Mouse (Mus musculus) cerebellum, adult 18-20 months (tissue): ENCODE measurements around the gene Ddx19b.
"Not testable (repeated sequence)": the region's sequence is repeated elsewhere in the genome, so short reads cannot be mapped to it uniquely, and the experiment has no call there.

ENCODE experiments used
- DNase-seq, 2 experiments: peaks; one replicate each; pipeline ENCODE4 v3.0.0; 2021

The Ddx19b gene

GRCm38 (mm10) chr8:111033482-111034215 lies 2.1 kb upstream of the Ddx19b start:
- DNase-seq, result peak; percentile 96 to 100

- DNase-seq, result no peak
These were observed 1.4 kb upstream of the Ddx19b start, which contains the start of gene Aars for GRCm38 (mm10) chr8:111032916-111033315. TSS of gene Aars (plus strand) at chr8:111033144.

GRCm38 (mm10) chr8:111030045-111030444 lies 1.5 kb downstream of the Ddx19b start:
- no peak for DNase-seq

- DNase-seq, result no peak
These were observed 2.0 kb downstream of the Ddx19b start for GRCm38 (mm10) chr8:111029589-111029988.

GRCm38 (mm10) chr8:111027391-111027937 lies 4.1 kb downstream of the Ddx19b start:
- peak; percentile 90 for DNase-seq

- DNase-seq, result not testable (repeated sequence)
These were observed 4.9 kb downstream of the Ddx19b start for GRCm38 (mm10) chr8:111026609-111027008.

- not testable (repeated sequence) for DNase-seq
These were observed 21.1 kb downstream of the Ddx19b start for GRCm38 (mm10) chr8:111010230-111010991.

GRCm38 (mm10) chr8:110997547-110998531 lies 33.7 kb downstream of the Ddx19b start, which contains the start of gene Ddx19a:
TSS of gene Ddx19a (minus strand) at chr8:110997800.
- peak; percentile 90 to 92 for DNase-seq

- no peak for DNase-seq
These were observed 34.7 kb downstream of the Ddx19b start for GRCm38 (mm10) chr8:110996641-110997430.

GRCm38 (mm10) chr8:110990017-110990416 lies 41.5 kb downstream of the Ddx19b start:
- no peak for DNase-seq

GRCm38 (mm10) chr8:110987805-110988744 lies 43.5 kb downstream of the Ddx19b start:
- no peak for DNase-seq

GRCm38 (mm10) chr8:110981304-110981703 lies 50.2 kb downstream of the Ddx19b start:
- no peak for DNase-seq

- DNase-seq, result not testable (repeated sequence)
These were observed 53.6 kb downstream of the Ddx19b start for GRCm38 (mm10) chr8:110977987-110978386.

- not testable (repeated sequence) for DNase-seq
These were observed 55.0 kb downstream of the Ddx19b start for GRCm38 (mm10) chr8:110976532-110976931.

GRCm38 (mm10) chr8:110969910-110970770 lies 61.4 kb downstream of the Ddx19b start:
- DNase-seq, result peak; percentile 48 to 59

GRCm38 (mm10) chr8:110967326-110967725 lies 64.2 kb downstream of the Ddx19b start:
- DNase-seq, result peak; percentile 75 to 82

- no peak for DNase-seq
These were observed 65.0 kb downstream of the Ddx19b start for GRCm38 (mm10) chr8:110966586-110966985.

- peak; percentile 76 to 80 for DNase-seq
These were observed 66.0 kb downstream of the Ddx19b start for GRCm38 (mm10) chr8:110965594-110965993.

GRCm38 (mm10) chr8:110964666-110965065 lies 66.9 kb downstream of the Ddx19b start:
- no peak for DNase-seq
